Mouse (Mus musculus) heart, postnatal 0 days (tissue): Measurements from ENCODE around the gene Slc7a7.

Source experiments
- CTCF ChIP-seq: IDR thresholded peaks from 2 replicates; pipeline ENCODE4 v1.5.1; 2016; ENCODE audit warnings: antibody characterized with exemption, control low read depth, low read depth
- EP300 ChIP-seq: IDR thresholded peaks from 2 replicates; pipeline ENCODE4 v1.6.1; 2016; ENCODE audit warnings: antibody characterized with exemption, low read depth

DNA sequence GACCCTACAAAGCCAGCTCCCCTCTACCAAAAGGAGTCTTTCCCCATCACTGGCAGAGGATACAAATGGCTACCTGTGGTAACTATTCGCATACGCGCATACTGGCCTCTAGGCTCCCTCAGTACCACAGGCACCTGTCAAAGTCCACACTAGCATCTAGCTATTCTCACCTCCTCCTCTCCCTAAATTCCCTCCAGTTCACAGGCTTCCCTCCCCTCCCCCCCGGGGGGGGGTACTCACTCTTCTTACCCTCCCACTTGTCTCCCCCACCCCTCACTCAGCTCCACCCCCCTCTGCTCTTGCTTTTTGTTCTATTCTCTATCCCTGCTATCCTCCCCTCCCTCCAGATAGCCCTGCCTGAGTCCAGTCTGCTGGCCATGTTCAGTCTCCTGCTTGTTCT, 37.0 kb downstream of the Slc7a7 start:
- TF ChIP-seq EP300 = no peak
- TF ChIP-seq CTCF = no peak
